Mouse (Mus musculus): ENCODE results near the gene Vwa1. TPM values are rescaled to one million over a fixed set of nuclear protein-coding genes. Genes with fewer than 3 reads are reported as not detected.
A peak's percentile ranks its signal among the peaks of the same experiment; 100 is the strongest.
"Not testable (repeated sequence)": the region's sequence is repeated elsewhere in the genome, so short reads cannot be mapped to it uniquely, and the experiment has no call there.

Vwa1 gene
- polyA plus RNA-seq, 1 experiment, result not detected

GRCm38 (mm10) chr4:155802741-155803339 is 28.3 kb upstream of the Vwa1 start, which contains the start of gene Mrpl20:
Gene Mrpl20 (plus strand): TSS chr4:155802878.
- Histone ChIP-seq H3K4me3 (replicated peaks) (peak within 1 kb of the TSS; percentile 73), H3K9me3 (ENCODE audit: control insufficient read depth, low read length) (no peaks in the 10 kb centered on the region), H3K4me1 (ENCODE audit: control insufficient read depth) (peaks cover 34% of the 10 kb centered on the region), H3K36me3 (ENCODE audit: control insufficient read depth) (peaks cover 33% of the 10 kb centered on the region), H3K27me3 (ENCODE audit: control insufficient read depth) (peaks cover 13% of the 10 kb centered on the region)
- TF ChIP-seq GATA1 (IDR thresholded peaks at IDR 0.05; ENCODE audit: low read length) (no peak), TAL1 (IDR thresholded peaks at IDR 0.05; ENCODE audit: low read length) (no peak)

GRCm38 (mm10) chr4:155802075-155802474 is 27.6 kb upstream of the Vwa1 start:
- Histone ChIP-seq H3K9me3 (ENCODE audit: control insufficient read depth, low read length) (no peaks in the 10 kb centered on the region), H3K27me3 (ENCODE audit: control insufficient read depth) (peaks cover 15% of the 10 kb centered on the region), H3K36me3 (ENCODE audit: control insufficient read depth) (peaks cover 27% of the 10 kb centered on the region), H3K4me3 (replicated peaks) (no peak overlapping the region), H3K4me1 (ENCODE audit: control insufficient read depth) (peaks cover 34% of the 10 kb centered on the region)
- no peak for TF ChIP-seq TAL1 (IDR thresholded peaks at IDR 0.05; ENCODE audit: low read length)

- H3K36me3 ChIP-seq (ENCODE audit: control insufficient read depth), result no peaks in the 10 kb centered on the region
- peaks cover 21% of the 10 kb centered on the region for H3K4me1 ChIP-seq (ENCODE audit: control insufficient read depth)
- no peak overlapping the region for H3K4me3 ChIP-seq (replicated peaks)
- H3K9me3 ChIP-seq (ENCODE audit: control insufficient read depth, low read length), result no peaks in the 10 kb centered on the region; the same call in 1 of the 2 replicates
- TF ChIP-seq TAL1 (IDR thresholded peaks at IDR 0.05; ENCODE audit: low read length), result no peak
- no peak for TF ChIP-seq GATA1 (IDR thresholded peaks at IDR 0.05; ENCODE audit: low read length)
- H3K27me3 ChIP-seq (ENCODE audit: control insufficient read depth), result peaks cover 38% of the 10 kb centered on the region
These were observed 19.2 kb upstream of the Vwa1 start for GRCm38 (mm10) chr4:155793730-155794129.

- H3K9me3 ChIP-seq (ENCODE audit: control insufficient read depth, low read length), result no peaks in the 10 kb centered on the region; the same call in 1 of the 2 replicates
- H3K4me1 ChIP-seq (ENCODE audit: control insufficient read depth), result peaks cover 31% of the 10 kb centered on the region
- no peak overlapping the region for H3K4me3 ChIP-seq (replicated peaks)
- TF ChIP-seq TAL1 (IDR thresholded peaks at IDR 0.05; ENCODE audit: low read length) (no peak), GATA1 (IDR thresholded peaks at IDR 0.05; ENCODE audit: low read length) (no peak)
- peaks cover 24% of the 10 kb centered on the region for H3K27me3 ChIP-seq (ENCODE audit: control insufficient read depth)
- H3K36me3 ChIP-seq (ENCODE audit: control insufficient read depth), result no peaks in the 10 kb centered on the region
These were observed 16.9 kb upstream of the Vwa1 start for GRCm38 (mm10) chr4:155791240-155791933.

- TF ChIP-seq GATA1 (IDR thresholded peaks at IDR 0.05; ENCODE audit: low read length) (no peak), TAL1 (IDR thresholded peaks at IDR 0.05; ENCODE audit: low read length) (no peak)
- H3K9me3 ChIP-seq (ENCODE audit: control insufficient read depth, low read length), result no peaks in the 10 kb centered on the region; the same call in 1 of the 2 replicates
- H3K36me3 ChIP-seq (ENCODE audit: control insufficient read depth), result no peaks in the 10 kb centered on the region
- H3K4me1 ChIP-seq (ENCODE audit: control insufficient read depth), result peaks cover 36% of the 10 kb centered on the region
- peaks cover 17% of the 10 kb centered on the region for H3K27me3 ChIP-seq (ENCODE audit: control insufficient read depth)
- no peak overlapping the region for H3K4me3 ChIP-seq (replicated peaks)
These were observed 16.2 kb upstream of the Vwa1 start for GRCm38 (mm10) chr4:155790650-155791161.

- peaks cover 42% of the 10 kb centered on the region for H3K4me1 ChIP-seq (ENCODE audit: control insufficient read depth)
- H3K4me3 ChIP-seq (replicated peaks), result no peak within 1 kb of the TSS
- H3K36me3 ChIP-seq (ENCODE audit: control insufficient read depth), result no peaks in the 10 kb centered on the region
- H3K27me3 ChIP-seq (ENCODE audit: control insufficient read depth), result peaks cover 18% of the 10 kb centered on the region
- no peaks in the 10 kb centered on the region; the same call in 1 of the 2 replicates for H3K9me3 ChIP-seq (ENCODE audit: control insufficient read depth, low read length)
- TF ChIP-seq TAL1 (IDR thresholded peaks at IDR 0.05; ENCODE audit: low read length) (no peak), GATA1 (IDR thresholded peaks at IDR 0.05; ENCODE audit: low read length) (no peak)
These were observed 15.6 kb upstream of the Vwa1 start, which contains the start of gene Ankrd65 for GRCm38 (mm10) chr4:155790021-155790489. Gene Ankrd65 (plus strand): TSS chr4:155790439.

- H3K27me3 ChIP-seq (ENCODE audit: control insufficient read depth), result peaks cover 26% of the 10 kb centered on the region
- not testable (repeated sequence) for H3K9me3 ChIP-seq (ENCODE audit: control insufficient read depth, low read length); H3K4me3 ChIP-seq (replicated peaks); H3K36me3 ChIP-seq (ENCODE audit: control insufficient read depth)
- peaks cover 54% of the 10 kb centered on the region for H3K4me1 ChIP-seq (ENCODE audit: control insufficient read depth)
These were observed 14.3 kb upstream of the Vwa1 start for GRCm38 (mm10) chr4:155788833-155789232.

GRCm38 (mm10) chr4:155788300-155788699 is 13.8 kb upstream of the Vwa1 start:
- Histone ChIP-seq H3K9me3 (ENCODE audit: control insufficient read depth, low read length) (no peaks in the 10 kb centered on the region; the same call in 1 of the 2 replicates), H3K4me1 (ENCODE audit: control insufficient read depth) (peaks cover 58% of the 10 kb centered on the region), H3K4me3 (replicated peaks) (peak overlapping the region; percentile 14), H3K27me3 (ENCODE audit: control insufficient read depth) (peaks cover 28% of the 10 kb centered on the region), H3K36me3 (ENCODE audit: control insufficient read depth) (no peaks in the 10 kb centered on the region)
- TF ChIP-seq TAL1 (IDR thresholded peaks at IDR 0.05; ENCODE audit: low read length) (peak; percentile 40; the same call in 1 of the 3 replicates), GATA1 (IDR thresholded peaks at IDR 0.05; ENCODE audit: low read length) (no peak)

GRCm38 (mm10) chr4:155785819-155786218 is 11.3 kb upstream of the Vwa1 start, which contains the start of gene Tmem88b:
Gene Tmem88b (minus strand): TSS chr4:155785874.
- TF ChIP-seq GATA1 (IDR thresholded peaks at IDR 0.05; ENCODE audit: low read length) (no peak), TAL1 (IDR thresholded peaks at IDR 0.05; ENCODE audit: low read length) (no peak)
- no peaks in the 10 kb centered on the region for H3K36me3 ChIP-seq (ENCODE audit: control insufficient read depth)
- H3K4me3 ChIP-seq (replicated peaks), result peak within 1 kb of the TSS; percentile 66
- peaks cover 39% of the 10 kb centered on the region for H3K27me3 ChIP-seq (ENCODE audit: control insufficient read depth)
- H3K9me3 ChIP-seq (ENCODE audit: control insufficient read depth, low read length), result no peaks in the 10 kb centered on the region; the same call in 1 of the 2 replicates
- peaks cover 54% of the 10 kb centered on the region for H3K4me1 ChIP-seq (ENCODE audit: control insufficient read depth)

Data from erythroblast, embryonic 14.5 days (primary cell).